Mouse (Mus musculus) layer of hippocampus, adult 18-20 months (tissue): ENCODE data around the gene Cdh5. TPM values are rescaled to one million over a fixed set of nuclear protein-coding genes. Genes with fewer than 3 reads are reported as not detected.

Experiments used
- DNase-seq, 2 experiments: peaks; one replicate each; pipeline ENCODE4 v3.0.0; 2022; ENCODE audit warnings: low spot score in 2 of 2
- total RNA-seq, 2 experiments: library from RNA; stranded (reverse); gene quantifications; 2 replicates each; pipeline ENCODE4 v1.2.3; 2021

The Cdh5 gene
- total RNA-seq, 2 experiments from 2014 or later, result 7.7 to 7.9 TPM

DNA sequence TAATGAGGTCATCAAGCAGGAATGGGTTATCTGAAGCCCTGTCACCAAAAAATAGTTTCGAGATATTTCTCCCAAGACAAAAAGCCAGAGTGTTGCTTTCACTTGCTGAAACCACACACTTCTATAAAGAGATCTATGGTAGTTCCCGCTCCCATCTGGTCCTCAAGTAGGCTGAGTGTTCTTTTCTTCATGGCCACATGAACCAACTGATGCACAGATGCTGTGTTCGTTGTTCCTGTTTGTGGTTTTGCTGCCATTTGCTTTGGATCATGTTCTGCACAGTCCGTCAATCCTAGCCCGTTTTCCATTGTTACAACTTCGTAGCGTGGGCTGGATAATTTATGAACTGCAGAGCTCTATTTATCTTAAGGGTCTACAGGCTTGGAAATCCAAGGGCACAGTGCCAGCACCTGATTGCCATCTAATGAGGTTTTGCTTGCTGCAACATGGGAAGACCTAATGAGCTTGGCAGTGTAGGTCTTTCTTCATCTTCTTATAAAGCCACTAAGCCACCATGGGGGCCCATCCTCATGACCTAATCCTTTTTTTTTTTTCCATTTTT is 30.1 kb downstream of the Cdh5 start:
- peak in 1 of 2 experiments; percentile 65 for DNase-seq

GRCm38 (mm10) chr8:104134521-104134920 is 33.1 kb downstream of the Cdh5 start:
- DNase-seq, result no peak

DNA sequence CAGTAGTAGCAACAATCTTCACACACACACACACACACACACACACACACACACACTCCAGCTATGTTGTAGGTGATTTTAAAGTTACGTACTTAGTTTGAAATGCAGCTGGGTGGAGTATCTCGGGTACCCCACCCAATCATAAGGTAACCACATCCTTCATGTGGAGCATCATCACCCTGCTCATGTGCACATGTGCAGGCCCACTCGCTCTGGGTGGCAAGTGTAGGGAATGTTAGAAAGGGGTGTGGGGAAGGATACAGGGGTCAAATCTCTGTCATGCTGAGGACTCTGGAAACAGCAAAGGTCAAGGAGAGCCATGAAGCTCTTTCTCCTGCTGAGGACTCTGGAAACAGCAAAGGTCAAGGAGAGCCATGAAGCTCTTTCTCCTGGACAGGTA is 34.9 kb downstream of the Cdh5 start:
- no peak for DNase-seq

DNA sequence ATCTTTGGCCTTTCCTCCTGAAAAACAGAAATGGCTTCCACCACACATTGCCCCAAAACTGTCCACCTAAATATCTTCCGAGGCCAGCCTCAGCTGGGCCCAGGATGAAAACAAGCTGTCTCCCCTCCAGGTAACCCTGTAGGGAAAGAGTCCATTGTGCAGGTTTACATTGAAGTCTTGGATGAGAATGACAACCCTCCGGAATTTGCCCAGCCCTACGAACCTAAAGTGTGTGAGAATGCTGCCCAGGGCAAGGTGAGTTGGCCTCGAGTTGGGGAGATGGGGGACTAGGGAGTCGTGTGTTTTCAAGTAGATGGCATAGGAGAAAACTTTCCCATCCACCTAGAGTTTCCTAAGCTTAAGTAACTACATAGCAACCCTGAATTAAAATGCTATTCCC is 36.2 kb downstream of the Cdh5 start:
- no peak for DNase-seq

- DNase-seq, result no peak
These were observed 39.2 kb downstream of the Cdh5 start for GRCm38 (mm10) chr8:104140611-104141010.

DNA sequence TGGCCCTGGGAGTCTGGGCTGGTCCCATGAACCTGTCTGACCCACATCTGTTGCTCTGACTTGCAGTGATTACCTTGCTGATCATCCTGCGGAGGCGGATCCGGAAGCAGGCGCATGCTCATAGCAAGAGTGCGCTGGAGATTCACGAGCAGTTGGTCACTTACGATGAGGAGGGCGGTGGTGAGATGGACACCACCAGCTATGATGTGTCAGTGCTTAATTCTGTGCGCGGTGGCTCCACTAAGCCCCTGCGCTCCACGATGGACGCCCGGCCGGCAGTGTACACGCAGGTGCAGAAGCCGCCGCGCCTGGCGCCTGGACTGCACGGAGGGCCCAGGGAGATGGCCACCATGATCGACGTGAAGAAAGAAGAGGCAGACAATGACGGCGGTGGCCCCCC is 41.0 kb downstream of the Cdh5 start:
- DNase-seq, result no peak

- DNase-seq, result no peak
These were observed 42.0 kb downstream of the Cdh5 start for GRCm38 (mm10) chr8:104143379-104143778.

DNA sequence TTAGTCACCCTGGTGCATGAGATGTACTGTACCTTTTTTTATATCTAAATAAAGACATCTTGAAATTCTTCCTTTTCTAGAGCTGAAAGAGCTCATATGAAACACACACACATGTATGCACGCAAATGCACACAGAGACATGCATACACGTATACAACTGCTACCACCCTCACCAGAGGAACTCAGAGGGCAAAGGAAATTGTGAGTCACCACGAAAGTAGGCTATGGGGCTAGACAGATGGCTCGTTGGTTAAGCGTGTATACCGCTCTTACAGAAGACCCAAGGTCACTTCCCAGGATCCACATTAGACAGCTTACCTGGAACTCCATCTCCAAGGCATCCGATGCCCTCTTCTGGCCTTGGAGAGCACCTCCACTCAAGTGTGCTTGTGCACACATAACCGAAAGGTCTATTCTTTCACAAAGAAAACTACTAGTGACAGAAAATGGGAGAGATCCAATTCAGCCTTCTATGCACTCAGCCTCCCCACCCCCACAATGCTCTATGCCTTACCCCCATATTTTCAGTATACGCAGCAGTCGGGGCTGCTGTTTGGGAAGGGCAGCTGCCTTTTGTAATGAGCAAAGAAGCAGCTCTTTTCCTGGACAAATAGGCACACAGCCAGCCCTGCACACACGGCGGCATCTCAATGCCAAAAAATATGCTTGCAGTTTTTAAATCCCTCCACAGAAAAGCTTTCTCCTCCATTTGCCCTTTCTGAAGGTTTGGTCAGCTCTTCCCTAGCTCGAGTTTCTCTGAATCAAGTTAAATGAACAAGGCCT is 43.2 kb downstream of the Cdh5 start:
- DNase-seq, result no peak

GRCm38 (mm10) chr8:104145981-104146689 is 44.7 kb downstream of the Cdh5 start:
- peak; percentile 62 to 90 for DNase-seq

- DNase-seq, result no peak
These were observed 45.5 kb downstream of the Cdh5 start for GRCm38 (mm10) chr8:104146717-104147494.

DNA sequence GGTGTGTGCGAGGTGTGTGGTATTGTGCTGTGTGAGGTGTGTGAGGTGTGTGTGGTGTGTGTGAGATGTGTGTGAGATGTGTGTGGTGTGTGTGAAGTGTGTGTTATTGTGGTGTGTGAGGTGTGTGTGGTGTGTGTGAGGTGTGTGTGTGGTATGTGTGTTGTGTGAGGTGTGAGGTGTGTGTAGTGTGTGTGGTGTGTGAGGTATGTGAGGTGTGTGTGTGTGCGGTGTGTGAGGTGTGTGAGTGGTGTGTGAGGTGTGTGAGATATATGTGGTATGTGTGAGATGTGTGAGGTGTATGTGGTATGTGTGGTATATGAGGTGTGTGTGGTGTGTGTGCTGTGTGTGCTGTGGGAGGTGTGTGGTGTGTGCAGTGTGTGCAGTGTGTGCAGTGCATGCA is 46.5 kb downstream of the Cdh5 start:
- DNase-seq, result no peak

DNA sequence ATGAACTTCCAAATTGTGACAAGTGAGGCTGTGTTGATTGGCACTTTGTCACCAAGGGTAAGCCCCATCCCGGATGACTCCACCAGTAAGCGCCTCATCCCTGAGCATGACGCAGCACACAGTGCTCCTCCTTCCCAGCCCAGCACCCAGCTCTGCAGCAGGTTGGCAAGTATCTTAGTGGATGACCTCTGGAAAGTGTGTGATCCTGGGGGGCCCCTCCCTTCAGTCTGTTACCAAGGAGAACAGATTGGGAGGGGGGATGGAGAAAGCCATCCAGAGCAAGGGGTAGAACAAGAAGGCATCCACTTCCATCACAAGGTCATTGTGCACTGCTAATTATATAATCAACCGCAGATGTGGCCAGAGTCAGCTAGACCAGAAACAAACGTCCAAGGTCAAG is 59.3 kb downstream of the Cdh5 start:
- DNase-seq, result no peak

DNA sequence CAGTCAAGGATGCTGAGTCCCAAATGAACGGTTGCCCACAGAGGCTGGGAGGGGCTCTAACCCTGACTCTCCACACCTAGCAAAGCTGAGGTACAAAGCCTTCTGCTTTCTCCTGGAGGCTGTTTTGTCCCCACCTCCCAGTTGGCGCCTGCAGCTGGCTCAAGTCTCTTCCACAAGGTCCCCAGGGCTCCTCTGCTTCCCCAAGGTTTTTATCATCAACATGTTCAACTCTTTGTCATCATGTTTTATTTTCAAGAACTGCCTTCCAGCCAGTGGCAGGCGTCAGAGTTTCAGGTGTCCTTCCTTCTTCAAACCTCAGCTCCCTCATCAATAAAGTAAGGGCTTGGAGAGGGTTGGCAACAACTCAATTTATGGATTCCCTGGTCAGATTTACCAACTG is 68.0 kb downstream of the Cdh5 start:
- DNase-seq, result no peak

DNA sequence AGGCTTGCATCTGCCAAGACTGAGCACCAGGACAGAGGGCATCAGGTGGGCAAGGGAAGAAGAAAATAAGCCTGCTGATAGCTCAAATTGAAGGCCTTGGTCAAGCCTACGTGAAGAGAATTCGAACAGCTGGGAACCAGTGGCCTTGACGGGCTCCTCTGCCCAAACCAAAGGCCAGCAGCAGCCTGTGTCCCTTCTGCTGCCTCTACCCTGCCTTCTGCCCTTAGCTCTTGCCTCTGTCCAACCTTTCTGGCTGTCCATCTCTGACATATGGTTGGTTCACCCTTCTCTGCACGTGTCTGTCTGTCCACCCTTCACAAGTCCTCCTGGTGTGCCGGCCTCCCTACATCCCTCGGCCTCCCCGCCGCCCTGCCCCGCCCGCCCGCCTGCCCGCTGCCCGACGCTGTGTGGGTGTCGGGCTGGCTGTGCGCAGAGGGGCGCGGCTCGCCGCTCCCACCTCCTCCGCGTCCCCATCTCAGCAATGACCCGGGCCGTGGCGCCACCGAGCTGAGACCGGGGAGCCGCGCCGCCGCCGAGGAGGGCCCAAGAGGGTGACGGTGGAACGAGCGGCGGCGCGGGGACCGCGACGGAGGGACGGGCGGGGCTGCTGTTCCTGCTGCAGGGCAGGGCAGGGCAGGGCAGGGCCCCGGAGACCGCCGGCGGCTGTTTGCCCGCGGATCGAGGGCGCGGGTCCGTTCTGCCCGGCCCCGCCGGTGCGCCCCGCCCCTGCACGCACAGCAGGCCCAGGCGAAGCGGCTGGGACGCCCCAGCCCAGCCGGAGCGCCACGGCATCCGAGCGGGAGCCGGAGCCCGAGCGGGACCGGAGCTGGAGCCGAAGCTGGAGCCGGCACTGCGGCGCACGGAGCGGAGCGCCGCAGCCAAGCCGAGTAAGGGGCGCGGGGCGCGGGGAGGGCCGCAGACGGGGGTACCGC is 69.0 kb downstream of the Cdh5 start, which contains the start of gene Bean1:
TSS of gene Bean1 (plus strand) at position 325 of the 932 bp plus-strand sequence.
- no peak for DNase-seq

GRCm38 (mm10) chr8:104171050-104171620 is 69.7 kb downstream of the Cdh5 start:
- no peak for DNase-seq

- no peak for DNase-seq
These were observed 71.0 kb downstream of the Cdh5 start for GRCm38 (mm10) chr8:104172420-104172819.

DNA sequence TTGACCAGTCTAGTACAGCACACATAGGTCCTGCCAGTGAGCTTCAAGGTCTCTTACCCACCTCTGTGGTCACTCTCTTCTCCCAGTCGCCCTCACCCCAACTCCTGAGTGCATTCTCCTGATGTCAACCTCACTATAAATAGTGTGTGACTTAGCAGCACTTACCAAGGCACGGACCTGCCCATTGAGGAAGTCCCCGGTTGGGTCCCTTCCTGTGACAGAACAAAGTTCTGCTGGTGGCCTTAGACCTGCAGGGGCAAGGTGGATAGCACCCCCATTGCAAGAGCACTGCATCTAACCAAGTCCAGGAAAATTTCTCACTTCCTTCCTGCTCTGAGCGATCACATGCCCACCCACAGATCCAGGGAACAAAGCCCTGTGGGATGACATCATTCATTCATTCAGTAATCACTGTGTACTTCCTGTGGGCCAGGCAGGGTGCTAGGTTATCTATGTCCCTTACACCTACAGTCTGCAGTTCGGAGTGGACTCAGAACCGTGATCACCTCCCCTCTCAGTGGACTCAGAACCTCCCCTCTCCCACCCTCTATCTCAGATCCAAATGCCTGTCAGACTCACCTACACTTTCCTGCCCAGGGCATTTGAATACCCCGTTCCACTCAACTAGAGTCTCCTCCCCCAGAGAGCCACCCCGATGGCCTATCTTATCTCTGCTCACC is 74.6 kb downstream of the Cdh5 start:
- no peak for DNase-seq

DNA sequence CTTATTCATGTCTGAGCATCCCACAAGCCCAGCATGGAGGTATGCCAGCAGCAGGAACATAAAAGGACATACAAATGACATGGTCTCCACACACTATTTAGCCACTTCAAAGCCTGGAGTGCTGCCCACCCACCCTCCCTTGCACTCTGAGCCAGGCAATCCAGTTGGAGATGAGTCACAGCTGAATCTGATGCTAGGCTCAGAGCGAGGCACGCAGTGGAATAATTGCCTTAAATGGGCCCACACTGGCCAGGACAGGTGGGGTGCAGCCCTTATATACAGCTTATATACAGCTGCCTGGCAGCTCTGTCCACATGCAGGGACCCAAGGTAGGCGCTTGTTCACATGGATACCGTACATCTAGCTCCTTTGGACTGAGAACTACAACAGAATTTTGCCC is 75.6 kb downstream of the Cdh5 start:
- peak in 1 of 2 experiments; percentile 28 for DNase-seq

- no peak for DNase-seq
These were observed 83.5 kb downstream of the Cdh5 start for GRCm38 (mm10) chr8:104184905-104185304.
